Mouse (Mus musculus) left cerebral cortex, postnatal 4 days (tissue): Measurements from ENCODE around the gene Trmo. TPM values are rescaled to one million over a fixed set of nuclear protein-coding genes. Genes with fewer than 3 reads are reported as not detected.

Source experiments
- DNase-seq: peaks from one replicate; pipeline ENCODE4 v3.0.0-alpha.2; 2022
- intact Hi-C: fragments of 180-260 bp; cut with DNase I; formaldehyde crosslinking; loops from one replicate; pipeline ENCODE4 v1.15.1; 2025
- total RNA-seq, 2 experiments: library from RNA; stranded (reverse); gene quantifications; 2 replicates each; pipeline ENCODE4 v1.2.3; 2021

Gene Trmo
- total RNA-seq, 2 experiments from 2014 or later = 3.4 to 6.3 TPM

DNA sequence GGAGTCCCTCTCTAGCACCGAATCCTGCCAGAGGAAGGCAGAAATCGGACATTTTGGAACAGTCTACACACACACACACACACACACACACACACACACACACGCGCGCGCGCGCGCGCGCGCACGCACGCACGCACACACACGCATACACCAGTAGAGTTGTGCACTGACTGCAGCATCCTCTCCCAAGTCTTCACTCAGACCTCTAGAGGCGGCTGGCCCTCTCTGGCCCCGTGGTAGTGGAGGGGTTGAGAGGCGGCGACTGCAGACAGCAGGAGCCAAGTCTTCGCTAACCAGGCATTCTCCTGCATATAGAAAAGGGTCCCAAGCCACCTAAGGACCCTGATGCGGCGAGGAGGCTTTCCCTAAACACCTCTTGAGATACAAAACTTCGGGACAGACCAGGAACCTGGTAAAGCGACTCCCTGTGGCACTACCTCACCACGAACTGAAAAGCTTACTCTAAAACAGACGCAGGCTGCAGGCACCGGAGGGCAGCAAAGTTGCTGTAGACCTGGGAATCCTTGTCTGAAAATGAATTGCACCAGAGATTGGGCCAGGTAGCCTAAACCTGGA, 46.4 kb downstream of the Trmo start:
- DNase-seq = peak; percentile 9
- intact Hi-C loops = loop anchor here (10.0 kb wide), 1 partner anchor 138 kb away; no protein-coding TSS in a partner anchor

DNA sequence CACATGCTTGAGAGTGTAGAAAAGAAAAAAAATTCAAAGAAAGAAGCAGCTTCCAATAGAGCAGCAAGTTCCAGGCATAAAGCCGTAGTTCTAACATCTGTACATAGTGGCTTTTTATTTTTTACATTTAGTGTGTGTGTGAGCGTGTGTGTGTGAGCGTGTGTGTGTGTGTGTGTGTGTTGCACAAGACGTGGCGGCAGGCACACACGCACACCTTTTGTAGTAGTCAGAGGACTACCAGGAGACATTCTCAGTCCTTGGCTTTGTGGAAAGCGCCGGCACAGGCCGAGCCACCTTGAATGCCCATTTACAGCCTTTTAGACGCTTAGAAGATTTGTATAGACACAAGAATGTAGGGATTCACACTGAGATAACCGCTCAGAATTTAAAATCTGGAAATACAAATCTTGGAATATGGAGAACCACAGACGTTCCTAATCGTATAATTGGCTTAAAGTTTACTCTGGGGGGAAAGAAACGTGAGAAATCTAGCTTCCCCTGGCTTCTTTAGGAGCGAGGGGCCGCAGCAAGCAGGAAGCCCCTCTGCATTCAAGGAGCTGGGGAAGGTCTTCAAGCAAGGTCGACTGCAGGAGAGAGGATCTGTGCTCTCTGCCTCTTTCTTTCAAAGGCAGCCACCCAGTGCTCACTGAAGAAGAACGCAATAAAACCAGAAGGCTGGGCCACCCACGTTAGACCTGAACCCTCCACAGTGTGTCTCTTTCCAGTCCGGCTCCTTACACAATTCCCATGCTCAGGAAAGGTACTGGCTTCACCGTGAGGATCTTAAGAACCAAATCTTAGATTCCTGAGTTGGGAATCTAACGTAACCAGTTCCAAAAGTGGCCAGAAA, 47.2 kb downstream of the Trmo start:
- DNase-seq = no peak
- intact Hi-C loops = loop anchor here (10.0 kb wide), 1 partner anchor 137 kb away; no protein-coding TSS in a partner anchor

GRCm38 (mm10) chr4:46339584-46339983, 49.7 kb downstream of the Trmo start:
- DNase-seq = no peak
- intact Hi-C loops = no loop called here

GRCm38 (mm10) chr4:46339026-46339425, 50.2 kb downstream of the Trmo start:
- intact Hi-C loops = no loop called here
- no peak for DNase-seq

- intact Hi-C loops = no loop called here
- no peak for DNase-seq
These were observed 51.2 kb downstream of the Trmo start for GRCm38 (mm10) chr4:46337990-46338389.

GRCm38 (mm10) chr4:46335846-46336245, 53.4 kb downstream of the Trmo start:
- no peak for DNase-seq
- intact Hi-C loops = no loop called here

DNA sequence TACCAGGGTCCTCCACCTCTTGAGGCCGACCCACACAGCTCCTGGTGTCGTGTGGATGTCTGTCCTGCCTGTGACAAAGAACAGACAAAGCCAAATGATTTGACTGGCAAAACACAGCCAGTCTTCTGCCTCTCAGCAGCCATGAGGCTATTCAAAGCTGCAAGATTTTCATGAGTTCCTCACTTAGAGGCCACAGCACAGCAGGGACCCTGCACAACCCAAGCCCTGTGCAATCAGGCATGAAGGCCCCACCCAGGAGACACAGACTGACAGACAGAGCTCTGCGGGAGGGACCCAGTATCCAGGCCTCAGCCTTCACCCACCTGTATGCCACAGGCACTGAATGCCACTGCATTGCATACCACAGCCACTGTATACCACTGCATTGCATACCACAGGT, 60.3 kb downstream of the Trmo start:
- DNase-seq = no peak
- intact Hi-C loops = no loop called here

Other genes starting within 250 kb of the Trmo start
- gene Xpa, start 193.1 kb downstream of the Trmo start, total RNA-seq = 10 to 100 TPM; 19.3 to 23.6 TPM
- gene Foxe1, start 45.8 kb downstream of the Trmo start, total RNA-seq = not detected
- gene Hemgn, start 24.1 kb upstream of the Trmo start, total RNA-seq = not detected
- 10 to 100 TPM; 61.5 to 62.2 TPM for gene Anp32b, start 61.5 kb upstream of the Trmo start, total RNA-seq
- gene Nans, start 99.8 kb upstream of the Trmo start, total RNA-seq = 10 to 100 TPM; 54.8 to 63.2 TPM
- gene Trim14, start 146.7 kb upstream of the Trmo start, total RNA-seq = under 1 TPM; 0.48 to 0.88 TPM
- gene Coro2a, start 212.8 kb upstream of the Trmo start, total RNA-seq = 10 to 100 TPM; 37.9 to 39.9 TPM